Mouse (Mus musculus) yolk sac, embryonic 10.5 days (tissue): ENCODE results near the gene Zfp341.
A peak's percentile ranks its signal among the peaks of the same experiment; 100 is the strongest.

Experiments
- DNase-seq: peaks from one replicate; pipeline ENCODE4 v3.0.0-alpha.2; 2017; ENCODE audit warnings: low spot score

The Zfp341 gene

DNA sequence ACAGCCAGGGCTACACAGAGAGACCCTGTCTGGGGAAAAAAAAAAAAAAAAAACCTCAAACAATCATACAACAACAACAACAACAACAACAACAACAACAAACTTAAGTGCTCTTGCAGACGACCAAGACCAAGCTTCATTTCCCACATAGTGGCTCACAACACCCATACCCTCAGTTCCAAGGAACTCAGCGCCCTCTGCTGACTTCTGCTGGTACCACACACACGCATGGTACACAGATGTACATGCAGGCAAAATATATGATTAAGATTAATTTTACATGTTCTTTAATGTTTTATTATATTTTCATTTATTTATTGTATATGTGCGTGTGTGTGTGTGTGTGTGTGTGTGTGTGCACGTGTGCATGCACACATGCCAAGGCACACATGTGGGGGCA, 26.7 kb upstream of the Zfp341 start:
- no peak for DNase-seq

DNA sequence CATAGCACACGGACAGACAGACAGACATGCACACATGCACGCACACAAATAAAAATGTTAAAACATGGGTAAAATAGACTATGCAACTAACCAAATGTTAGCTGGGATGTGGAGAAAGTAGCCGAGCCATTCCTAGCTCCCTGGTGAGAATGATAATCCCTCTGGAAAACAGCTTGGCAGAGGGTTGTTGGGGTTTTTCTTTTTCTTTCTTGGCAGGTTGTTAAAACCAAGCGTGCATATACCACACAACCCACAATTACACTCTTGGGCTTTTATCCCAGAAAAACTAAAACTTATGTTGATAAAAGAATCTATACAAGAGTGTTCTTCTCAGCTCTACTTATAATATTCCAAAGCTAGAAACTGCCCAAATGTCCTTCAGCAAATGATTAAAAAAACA, 24.0 kb upstream of the Zfp341 start:
- no peak for DNase-seq

DNA sequence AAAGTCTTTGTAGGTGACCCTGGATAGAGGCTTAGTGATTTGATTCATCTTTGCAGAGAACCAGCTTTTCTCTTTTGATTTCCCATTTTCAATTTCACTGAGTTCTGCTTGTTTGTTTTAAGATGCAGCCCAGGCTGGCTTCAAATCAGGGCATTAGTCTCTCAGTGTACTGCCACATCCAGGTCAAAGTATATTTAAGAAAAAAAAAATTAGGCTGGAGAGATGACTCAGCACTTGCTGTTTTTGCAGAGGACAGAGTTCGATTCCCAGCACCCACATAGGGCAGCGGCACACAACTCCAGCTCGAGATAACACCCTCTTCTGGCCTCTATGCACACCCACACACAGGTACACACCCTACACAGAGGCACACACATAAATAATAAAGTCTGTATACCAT, 21.9 kb upstream of the Zfp341 start:
- DNase-seq, result no peak

DNA sequence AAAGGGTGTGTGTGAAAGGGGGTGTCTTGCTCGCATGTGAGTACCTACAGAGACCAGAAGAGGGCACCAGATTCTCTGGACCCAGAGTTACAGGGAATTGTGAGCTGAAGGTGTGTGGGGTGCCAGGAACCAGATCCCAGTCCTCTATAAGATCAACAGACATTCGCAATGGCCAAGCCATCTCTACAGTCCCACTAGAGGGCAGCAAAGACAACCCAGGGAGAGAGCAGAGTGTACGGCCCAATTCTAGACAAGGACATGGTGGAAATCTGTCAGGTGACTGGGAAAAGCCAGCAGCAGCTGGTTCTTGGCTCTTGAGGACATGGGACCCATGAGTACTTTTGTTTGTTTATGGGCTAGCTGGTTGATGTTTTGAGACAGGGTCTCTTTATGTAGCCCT, 20.1 kb upstream of the Zfp341 start:
- DNase-seq, result peak; percentile 32

DNA sequence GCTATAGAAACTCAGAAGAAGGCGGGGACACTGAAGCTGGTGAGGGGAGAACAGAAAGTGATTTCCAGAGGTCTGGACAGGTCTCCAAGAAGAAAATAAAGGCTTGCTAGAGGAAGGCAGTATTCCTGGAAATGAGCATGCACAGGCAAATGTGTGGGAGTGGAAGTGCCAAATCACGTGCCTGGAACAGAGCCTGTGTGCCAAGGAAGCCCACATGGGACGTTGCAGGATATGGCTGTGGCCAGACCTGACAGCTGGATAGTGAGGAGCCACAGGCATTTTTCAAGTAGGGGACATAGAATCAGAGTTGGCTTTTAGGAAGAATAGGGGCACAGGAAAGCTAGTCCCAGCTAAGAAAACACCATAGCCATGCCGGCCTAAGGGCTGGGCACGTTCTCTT, 17.3 kb upstream of the Zfp341 start:
- DNase-seq, result no peak

DNA sequence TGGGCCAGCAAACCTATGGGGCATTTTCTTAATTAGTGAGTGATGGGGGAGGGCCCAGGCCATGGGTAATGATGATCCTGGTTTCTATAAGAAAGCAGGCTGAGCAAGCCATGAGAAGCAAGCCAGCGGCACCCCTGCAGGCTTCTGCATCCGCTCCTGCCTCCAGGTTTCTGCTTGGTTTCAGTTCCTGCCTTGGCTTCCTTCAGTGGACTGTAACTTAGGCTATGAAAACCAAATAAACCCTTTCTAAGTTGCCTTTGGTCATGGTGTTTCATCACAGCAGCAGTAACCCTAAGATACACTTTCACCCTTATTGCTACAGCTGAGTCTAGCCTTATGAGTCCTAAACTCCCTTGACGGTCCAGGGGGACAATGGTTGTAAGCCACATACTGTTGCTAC, 15.7 kb upstream of the Zfp341 start:
- DNase-seq, result no peak

DNA sequence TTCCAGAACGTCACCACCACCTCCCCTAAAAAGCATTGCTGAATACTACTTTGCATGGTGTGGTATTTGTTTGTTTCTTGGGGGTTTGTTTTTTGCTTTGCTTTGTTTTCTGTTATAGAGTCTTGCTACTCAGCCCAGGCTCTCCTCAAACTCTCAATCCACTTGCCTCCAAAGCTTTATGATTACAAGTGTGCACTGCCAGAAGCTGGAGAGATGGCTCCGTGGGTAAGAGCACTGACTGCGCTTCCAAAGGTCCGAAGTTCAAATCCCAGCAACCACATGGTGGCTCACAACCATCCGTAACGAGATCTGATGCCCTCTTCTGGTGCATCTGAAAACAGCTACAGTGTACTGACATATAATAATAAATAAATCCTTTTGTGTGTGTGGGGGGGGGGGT, 12.5 kb upstream of the Zfp341 start:
- no peak for DNase-seq

DNA sequence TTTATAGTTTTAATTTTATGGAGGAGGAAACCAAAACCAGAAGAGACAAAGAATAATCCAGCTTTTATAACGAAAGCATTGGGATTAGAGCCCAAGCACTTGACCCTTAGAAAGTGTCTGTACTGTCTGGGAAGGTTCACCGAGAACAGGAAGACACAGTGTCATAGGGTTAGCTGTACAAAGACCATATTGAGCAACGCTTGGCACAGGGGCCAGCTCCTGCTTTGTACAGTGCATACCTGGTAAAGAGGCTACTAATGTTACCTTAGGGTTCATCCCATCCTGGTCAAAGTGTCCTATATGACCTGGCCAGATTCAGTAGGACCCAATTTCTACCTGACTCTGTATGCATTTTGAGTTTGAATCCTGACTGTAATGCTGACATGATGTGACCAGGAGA, 11.8 kb upstream of the Zfp341 start:
- DNase-seq, result no peak

DNA sequence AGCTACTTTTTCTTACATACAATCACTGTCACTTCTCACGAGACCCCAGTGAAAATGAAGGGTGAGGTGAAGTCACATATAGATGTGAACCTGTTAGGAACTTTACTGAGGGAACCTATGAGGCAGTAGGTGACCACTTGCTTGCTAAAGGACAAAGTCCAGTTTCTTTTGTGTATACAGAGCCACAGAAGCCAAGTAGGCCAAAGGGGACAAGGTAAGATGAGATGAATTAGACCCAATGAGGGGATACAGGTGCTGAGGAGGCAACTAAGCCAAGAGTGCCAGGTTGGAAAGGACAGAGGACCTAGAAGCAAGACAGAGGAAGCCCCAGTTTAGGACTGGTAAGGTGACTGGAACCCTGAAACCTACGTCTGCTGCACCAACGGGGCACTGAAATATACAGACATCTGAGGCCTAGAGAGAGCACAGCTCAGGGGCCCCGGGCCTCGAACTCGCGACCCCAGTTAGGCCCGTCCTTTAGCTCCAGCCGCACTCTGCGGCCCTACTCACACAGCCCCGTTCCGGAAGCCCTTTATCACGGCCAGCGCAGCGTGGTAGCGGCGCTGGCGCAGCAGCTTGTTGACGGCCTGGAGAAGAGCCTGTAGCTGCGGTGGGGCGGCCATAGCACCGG, 10.0 kb upstream of the Zfp341 start:
- DNase-seq, result no peak

DNA sequence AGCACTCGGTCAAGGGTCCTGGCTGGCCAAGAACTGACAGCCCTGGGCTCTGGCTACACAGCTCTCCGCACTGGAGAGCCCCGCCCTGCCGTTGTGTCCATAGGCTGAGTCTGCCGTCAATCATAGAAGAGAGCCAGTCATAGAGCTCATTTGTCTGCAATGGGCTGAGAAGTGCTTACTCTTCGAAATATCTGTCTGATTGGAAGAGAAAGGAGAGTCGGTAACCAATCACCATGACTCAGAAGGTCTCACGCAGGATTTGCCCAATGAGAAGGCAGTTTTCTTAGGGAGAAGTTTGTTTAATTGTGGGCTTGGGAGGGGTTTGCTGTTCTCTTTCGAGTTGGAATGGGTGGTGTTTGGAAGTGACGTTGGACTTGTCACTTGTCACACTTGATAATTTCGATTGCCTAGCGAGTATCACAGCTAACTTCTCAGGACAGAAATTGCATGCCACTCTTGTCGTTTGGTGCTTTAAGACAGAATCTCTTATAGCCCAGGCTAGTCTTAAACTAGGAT, 9.4 kb upstream of the Zfp341 start, which contains the start of gene Pxmp4:
Gene Pxmp4, minus strand, starts transcription at position 71 of the 516 bp plus-strand sequence.
- DNase-seq, result peak; percentile 99

DNA sequence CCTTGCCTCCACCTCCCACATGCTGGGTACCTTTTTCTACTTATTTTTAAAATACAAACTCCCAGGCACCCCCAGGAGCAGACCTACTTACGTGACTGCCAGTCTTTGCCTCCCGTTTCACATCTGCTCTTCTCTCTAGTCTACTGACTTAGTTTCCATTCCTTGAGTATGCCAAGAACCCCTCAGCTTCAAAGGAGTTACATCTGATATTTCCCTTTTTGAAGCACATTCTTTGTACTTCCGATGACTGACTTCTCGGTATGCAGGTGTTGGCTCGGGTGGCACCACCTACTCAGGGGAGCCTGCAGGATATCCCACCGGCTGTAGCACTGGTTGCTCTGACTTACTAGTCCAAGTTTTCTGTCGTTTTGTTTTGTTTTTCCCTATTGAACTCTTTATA, 8.9 kb upstream of the Zfp341 start:
- no peak for DNase-seq

DNA sequence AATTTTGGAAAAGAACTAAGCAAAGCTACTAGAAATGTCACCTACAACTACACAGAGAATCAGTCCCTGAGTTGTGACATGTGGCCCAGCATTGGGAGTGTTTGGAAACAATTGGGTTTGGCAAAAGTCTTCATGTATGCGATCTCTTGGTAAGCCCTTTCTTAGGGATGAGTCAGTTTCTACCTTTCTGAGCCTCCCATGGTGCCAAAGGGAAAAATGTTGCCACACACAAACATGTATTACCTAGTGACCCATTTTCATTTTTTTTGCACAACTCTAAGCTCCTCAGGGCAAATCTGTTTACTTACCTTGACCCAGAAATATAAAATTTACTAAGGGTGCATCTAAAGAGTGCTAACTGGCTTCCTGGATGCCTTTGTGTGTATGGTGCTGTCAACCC, 6.1 kb upstream of the Zfp341 start:
- DNase-seq, result no peak

DNA sequence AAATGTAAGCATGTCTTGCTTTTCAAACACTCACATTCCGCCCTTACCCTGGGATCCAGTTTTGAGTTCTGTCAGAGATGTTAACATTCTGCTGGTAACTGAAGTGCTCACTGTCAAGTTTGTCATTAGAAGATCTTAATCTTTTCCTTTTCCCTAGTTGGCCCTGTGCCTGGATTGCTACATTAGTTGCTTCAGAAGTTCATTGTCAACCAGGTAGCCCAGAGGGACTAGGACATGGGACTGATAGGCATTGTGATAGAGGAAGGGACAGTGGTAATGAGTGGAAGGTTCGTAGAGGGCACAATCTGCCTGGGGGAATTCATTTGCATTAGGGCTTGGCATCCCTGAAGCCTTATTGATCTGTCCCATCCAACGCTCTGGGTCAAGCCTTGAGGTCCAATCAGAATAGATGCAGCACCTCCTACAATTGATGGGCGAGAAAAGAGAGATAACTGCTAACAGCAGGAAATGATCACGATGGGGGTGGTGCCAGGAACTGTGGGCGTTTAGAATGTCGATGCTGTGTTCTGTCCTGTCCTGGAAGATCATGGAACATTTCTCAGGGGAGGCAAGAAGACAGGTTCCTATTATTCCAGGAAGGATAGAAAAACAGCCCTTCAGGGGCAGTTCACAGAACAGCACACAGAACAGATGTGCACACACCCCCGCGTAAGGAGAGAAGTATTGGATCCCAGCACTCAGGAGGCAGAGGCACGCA, 3.9 kb upstream of the Zfp341 start:
- no peak for DNase-seq

DNA sequence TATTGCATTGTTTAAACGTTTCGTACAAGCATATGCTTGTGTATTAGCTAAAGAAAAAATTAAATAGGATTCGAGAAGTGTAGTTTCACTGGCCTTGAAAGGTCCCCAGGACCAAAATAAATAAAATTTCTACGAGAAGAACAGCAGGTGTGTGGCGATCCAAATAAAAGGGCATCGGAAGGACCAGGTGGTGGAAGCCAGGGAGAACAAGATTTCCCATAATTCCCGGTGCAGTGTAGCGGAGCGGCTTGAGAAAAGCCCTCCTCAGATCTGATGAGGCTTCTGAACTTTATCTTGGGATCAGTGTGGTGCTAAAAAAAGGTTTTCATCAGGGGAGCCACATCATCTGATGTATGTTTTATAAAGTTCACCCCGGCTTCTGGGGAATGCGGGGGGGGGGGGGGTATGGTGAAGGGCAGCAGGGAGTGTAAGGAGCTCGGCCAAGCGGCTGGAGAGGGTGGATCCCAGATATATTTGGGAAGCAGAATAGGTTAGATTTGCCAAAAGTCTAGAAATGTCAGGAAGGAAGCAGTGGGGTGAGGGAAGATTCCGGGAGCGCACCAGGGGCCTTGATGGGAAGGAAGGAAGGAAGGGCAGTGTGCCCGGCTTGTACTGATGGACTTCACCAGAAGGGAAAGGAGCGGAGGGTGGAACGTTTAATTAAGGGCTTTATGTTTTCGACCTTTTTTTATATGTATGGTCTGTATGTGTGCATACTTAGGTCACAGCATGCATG, 1.9 kb downstream of the Zfp341 start:
- DNase-seq, result no peak

DNA sequence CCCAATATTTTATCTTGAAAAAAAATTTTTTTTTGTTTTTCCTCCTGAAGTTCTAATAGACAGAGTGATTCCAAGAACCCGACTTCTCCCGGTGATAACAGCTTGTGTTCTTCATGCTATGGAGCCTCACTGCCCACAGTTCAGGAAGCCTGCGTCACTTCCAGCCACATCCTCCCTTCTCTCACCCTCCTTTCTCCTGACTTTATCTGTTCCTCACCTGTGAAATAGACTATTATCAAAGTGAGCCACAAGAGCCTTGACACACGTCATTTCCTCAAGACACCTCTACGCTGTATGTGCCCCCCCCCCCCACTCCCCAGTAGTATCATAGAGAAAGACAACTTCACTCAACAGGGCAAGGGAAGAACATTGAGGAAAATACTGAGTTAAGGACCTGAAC, 2.6 kb downstream of the Zfp341 start:
- no peak for DNase-seq

DNA sequence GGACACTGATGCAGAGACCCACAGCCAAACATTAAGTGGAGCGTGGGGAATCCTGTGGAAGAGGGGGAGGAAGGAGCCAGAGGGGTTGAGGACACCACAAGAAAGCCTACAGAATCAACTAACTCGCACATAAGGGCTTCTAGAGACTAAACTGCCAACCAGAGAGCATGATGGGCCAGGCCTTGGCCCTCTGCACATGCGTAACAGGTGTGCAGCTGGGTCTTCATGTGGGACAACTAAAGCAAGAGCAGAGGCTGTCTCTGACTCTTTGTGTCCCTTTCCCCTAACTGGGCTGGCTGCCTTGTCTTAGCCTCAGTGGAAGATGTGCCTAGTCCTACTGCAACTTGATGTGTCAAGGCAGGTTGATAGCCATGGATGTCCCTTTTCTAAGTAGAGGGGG, 4.0 kb downstream of the Zfp341 start:
- DNase-seq, result no peak

DNA sequence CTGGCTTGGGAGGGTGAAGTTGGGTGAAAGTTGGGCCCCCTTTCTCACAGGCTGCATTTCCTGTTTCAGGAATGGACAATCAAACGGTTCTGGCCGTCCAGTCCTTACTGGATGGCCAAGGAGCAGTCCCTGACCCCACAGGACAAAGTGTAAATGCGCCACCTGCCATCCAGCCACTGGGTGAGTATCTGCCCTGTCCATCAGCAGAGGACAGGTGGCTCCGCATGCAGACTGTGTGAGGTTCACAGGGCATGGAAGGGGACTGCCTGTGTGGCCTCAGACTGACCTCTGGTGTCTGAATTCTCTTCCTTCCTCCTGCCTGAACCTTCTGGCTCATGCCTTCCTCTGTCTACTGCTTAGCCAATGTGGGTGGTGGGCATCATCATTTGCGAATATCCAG, 8.6 kb downstream of the Zfp341 start:
- no peak for DNase-seq

DNA sequence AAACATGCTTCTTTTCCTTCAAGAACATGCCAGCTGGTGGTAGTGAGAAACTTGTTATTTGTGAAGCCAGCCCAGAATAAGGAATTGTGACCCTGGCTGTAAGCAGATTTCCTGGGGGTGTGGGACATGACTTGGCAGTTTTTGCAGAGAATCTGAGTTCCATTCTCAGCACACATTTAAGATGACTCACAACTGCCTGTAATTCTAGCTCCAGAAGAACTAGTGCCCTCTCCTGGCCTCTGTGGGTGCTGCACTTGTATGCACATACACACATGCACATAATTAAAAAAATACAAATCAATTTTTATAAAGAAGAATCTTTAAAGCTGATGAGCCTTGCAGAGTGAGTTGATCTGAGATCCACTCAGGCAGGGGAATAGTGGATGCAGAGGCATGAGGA, 11.0 kb downstream of the Zfp341 start:
- DNase-seq, result no peak

DNA sequence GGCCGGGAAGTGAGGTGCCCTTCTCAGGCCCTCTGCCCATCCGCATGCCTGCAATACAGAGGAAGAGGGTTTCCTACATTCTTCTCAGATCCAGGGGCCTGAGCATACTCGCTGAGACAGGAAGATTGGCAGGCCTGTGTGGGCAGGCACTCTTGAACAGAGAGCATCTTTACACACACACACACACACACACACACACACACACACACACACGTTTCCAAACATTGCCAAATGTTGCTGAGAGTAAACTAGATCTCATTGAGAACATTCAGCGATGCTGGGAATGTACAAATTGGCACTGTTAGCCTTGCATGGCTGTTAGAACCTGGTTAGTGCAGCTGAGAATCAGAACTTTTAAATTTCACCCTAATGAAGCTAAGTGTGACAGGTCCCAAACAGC, 17.4 kb downstream of the Zfp341 start:
- no peak for DNase-seq

DNA sequence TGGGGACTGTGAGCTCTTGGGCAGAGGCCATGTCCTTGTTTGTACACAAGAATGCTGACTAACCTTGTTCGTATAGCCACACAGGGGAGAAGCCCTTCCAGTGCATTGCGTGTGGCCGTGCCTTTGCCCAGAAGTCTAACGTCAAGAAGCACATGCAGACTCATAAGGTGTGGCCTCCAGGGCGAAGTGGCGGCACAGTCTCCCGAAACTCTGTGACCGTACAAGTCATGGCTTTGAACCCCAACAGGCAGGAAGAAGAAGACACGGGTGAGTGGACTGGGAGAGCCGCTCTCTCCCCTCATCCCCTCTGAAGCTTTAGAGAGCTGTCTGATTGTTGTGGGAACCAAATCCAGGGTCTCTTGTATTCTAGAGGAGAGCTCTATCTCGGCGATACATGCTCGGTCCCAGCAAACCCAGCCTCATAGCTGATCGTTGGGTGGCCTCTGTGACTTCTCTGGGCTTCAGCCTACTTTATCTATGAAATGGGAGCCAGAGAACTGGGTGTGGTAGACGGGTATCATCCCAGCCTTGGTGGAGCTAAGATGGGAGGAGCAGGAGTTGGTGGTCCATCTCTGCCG, 19.2 kb downstream of the Zfp341 start:
- DNase-seq, result peak; percentile 18

DNA sequence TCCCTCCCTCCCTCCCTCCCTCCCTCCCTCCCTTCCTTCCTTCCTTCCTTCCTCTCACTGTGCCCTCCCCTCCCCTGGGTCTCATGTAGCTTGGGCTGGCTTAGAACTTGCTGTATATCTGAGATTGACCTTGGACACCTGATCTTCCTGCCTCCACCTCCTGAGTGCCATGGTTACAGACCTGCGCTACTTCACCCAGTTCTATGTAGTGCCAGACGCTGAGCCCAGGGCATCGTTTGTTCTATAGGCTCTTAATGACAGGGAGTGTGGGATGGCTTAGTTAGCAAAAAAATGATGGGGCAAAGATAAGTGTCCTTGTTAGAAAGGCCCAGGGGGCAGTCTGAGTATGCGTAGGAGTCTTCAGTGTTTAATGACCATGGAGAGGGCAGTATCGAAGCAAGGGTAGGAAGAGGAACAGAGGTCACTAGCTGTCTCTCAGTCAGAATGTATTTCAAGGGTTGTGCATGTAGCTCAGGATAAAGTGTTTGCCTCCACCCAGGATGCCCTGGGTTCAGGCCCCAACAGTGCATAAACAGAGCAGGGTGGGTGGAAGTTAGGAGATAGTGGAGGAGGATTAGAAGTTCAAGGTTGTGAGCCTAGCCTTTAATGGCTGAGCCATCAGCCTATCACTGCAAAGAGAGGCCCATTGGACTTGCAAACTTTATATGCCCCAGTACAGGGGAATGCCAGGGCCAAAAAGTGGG, 20.1 kb downstream of the Zfp341 start:
- no peak for DNase-seq
